Mouse (Mus musculus) right cerebral cortex, postnatal 25 days (tissue): ENCODE results near the gene Fastkd5.
"Not testable (repeated sequence)": the region's sequence is repeated elsewhere in the genome, so short reads cannot be mapped to it uniquely, and the experiment has no call there.

ENCODE experiments used
- DNase-seq: peaks from one replicate; pipeline ENCODE4 v3.0.0; 2022

Gene Fastkd5

DNA sequence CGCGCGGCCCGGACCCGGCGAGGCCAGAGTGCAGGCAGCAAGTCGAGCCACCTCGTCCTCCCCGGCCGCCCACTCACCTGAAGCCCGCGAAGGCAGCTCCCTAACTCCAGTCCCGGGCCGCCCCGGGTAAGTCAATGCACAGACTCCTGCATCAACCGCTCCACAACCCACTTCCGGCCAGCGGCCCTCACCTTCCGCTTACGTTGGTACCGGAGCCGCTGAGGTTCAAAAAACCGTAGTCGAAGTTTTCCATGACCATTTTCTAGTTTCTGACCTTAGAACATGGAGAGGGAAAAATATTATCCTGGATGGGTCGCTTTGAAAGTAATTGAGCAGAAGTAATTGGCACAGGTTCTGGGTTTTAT, at the start of gene Fastkd5, which contains the start of gene Ubox5:
Gene Fastkd5 (minus strand): TSS at position 189 of the 365 bp plus-strand sequence.
Gene Ubox5 (minus strand): TSS at position 200 of the 365 bp plus-strand sequence.
- peak; percentile 87 for DNase-seq

DNA sequence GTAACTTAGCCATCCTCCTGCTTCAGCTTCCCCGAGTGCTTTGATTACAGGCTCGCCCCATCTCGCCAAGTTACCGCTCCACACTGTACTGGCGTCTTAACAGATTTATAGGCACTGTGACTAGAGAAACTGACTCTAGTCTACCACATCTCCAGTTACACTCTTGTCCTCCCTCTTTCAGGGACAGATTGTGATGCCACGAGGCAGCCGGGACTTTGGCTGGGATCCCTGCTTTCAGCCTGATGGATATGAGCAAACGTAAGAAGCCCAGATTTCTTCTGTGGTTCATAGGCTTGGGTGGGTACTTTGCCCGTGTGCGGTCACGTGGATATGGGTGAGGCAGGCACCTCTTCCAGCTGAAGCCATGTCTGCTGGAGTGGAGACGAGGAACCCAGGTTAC, 49.3 kb upstream of the Fastkd5 start:
- DNase-seq: no peak

DNA sequence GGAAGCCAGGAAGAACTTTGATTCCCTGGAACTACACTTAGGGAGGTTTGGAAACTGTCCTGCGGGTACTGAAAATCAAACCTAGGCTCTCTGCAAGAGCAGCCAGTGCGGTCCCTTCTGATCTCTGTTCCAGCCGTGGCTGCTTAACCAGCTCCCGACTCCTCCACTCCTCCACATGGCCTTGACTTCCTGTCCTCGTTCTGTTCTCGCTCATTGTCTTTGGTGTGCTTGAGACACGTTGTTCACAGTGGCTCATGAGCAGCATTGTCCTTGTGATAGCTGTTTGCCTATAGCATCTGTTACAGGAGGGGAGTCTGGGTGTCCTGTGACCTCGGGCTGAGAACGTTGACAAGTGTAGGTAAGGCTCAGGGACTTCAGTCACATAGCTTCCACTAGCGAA, 47.4 kb upstream of the Fastkd5 start:
- DNase-seq: no peak

DNA sequence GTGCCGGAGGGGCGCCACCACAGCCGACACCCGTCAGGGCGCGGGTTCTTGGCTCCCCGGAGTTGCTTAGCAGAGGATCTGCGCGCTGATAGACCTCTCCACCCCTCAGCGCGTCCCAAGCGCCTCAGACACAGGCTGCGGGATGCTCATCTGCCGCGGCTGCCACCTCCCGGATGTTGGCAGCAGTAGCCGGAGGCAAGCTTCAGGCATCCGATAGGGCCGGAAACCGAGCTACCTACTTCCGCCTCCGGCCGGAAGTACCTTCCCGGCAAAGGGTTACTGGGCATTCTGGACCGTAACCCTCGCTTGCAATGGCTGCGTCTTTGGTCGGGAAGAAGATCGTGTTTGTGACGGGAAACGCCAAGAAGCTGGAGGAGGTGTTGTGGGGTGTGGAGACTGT, 37.7 kb upstream of the Fastkd5 start, which contains the start of gene Itpa:
Gene Itpa (plus strand): TSS at position 52 of the 400 bp plus-strand sequence.
- DNase-seq: peak; percentile 91

- peak; percentile 95 for DNase-seq
Observed at GRCm38 (mm10) chr2:130664102-130664701, 34.4 kb upstream of the Fastkd5 start, which contains the start of gene Ddrgk1. TSS of gene Ddrgk1 (minus strand) at chr2:130664659.

DNA sequence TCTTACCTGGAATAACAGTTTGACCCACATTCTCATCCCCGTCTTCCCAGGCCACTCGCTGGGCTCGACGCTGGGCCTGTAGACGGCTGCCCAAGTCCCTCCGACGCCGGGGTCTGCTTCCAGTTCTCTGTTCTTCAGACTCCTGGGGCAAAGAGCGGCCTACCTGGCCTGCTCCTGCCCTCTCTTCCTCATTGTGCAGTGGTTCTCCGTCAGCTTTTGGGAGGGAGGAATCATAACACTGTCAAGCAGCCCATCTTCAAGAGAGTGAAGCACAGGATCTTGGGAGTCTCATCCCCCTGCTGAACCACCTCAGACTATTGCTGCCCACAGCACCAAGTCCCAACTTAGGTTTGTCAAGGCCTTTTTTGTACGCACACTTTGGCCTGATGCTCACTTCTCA, 33.5 kb upstream of the Fastkd5 start:
- no peak for DNase-seq

DNA sequence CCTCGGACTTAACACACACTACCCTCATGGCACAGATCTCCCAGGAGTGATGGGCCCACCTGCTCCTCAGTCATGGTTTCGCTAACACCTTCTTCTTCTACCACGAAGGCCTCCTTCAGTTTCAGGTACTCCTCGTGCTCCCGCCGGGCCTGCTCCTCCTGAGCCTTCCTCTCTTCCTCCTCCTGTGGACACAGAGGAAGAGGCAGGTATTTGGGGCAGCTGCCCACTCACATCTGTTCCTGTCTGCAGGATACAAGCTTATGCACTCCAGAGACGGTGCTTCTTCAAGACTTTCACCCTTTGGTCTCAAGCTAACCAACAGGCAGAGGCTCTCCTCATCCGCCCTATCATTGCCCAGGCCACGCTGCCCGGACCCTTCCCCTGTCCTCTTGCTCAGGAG, 28.7 kb upstream of the Fastkd5 start:
- peak; percentile 42 for DNase-seq

- peak; percentile 89 for DNase-seq
Observed at GRCm38 (mm10) chr2:130657541-130657940, 27.7 kb upstream of the Fastkd5 start.

- peak; percentile 69 for DNase-seq
Observed at GRCm38 (mm10) chr2:130656536-130656935, 26.7 kb upstream of the Fastkd5 start.

DNA sequence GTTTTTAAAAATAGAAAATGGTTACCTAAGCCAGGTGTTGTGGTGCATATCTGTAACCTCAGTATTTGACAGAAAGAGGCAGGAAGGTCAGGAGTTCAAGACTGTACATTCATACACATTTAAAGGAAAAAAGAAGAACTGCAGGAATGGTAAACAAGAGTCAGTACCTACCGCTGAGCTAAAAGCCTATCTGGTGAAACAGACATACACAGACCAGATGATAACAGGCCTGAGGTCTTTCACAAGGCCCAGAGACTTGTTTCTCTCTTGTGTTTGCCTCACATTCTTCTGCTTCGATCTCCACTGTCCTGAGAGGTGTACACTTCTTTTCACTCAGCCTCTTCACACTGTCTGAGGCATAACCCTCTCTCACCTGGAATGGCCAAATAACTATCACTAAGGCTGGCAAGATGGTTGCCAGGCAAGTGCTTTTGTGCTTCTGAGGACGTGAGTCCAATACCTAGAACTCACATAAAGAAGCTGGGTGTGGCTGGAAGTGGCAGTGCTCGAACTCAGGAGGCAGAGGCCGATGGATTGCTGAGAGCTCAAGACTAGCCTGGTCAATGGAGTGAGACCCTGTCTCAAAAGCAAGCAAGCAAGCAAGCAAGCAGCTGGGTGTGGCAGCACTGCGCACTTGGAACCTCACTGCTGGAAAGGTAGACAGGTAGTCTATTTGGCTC, 26.0 kb upstream of the Fastkd5 start:
- DNase-seq: no peak

DNA sequence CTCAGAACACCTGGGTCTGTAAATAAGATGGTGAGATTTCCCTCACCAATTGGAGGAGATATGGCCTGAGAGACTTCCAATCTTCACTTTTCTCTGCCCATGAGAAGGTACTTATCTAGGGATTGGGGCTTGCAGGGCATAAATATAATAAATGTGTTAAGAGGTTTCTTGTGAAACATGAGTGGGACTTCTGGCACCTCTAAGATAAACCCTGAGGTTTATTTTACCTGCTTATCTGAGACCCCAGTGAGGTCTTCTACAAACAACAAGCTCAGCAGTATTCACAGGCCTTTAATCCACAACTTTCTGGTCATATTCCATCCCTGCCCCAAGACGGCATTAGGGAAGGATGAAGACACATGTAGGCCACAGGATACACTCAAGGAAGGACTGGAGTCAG, 23.9 kb upstream of the Fastkd5 start:
- no peak for DNase-seq

- no peak for DNase-seq
Observed at GRCm38 (mm10) chr2:130653303-130653702, 23.5 kb upstream of the Fastkd5 start.

- DNase-seq: not testable (repeated sequence)
Observed at GRCm38 (mm10) chr2:130649028-130649427, 19.2 kb upstream of the Fastkd5 start.

DNA sequence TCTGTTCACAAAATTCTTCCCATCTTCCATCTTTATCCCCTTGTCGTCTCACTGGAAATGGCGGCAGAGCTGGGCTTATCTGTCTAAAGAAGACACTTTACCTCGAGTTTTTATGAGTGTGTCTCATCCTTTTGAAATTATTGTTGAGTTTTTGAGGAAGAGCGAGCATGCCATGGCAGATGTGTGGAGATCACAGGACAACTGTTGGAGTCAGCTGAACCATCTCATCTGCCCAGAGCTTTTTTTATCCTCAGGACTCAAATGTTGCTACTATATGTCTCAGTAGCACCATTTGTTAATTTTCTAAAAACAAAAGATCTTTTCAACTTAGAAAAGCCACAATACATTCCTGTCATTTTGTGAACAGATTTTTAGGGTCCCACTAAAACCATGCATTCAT, 15.4 kb upstream of the Fastkd5 start:
- DNase-seq: no peak

DNA sequence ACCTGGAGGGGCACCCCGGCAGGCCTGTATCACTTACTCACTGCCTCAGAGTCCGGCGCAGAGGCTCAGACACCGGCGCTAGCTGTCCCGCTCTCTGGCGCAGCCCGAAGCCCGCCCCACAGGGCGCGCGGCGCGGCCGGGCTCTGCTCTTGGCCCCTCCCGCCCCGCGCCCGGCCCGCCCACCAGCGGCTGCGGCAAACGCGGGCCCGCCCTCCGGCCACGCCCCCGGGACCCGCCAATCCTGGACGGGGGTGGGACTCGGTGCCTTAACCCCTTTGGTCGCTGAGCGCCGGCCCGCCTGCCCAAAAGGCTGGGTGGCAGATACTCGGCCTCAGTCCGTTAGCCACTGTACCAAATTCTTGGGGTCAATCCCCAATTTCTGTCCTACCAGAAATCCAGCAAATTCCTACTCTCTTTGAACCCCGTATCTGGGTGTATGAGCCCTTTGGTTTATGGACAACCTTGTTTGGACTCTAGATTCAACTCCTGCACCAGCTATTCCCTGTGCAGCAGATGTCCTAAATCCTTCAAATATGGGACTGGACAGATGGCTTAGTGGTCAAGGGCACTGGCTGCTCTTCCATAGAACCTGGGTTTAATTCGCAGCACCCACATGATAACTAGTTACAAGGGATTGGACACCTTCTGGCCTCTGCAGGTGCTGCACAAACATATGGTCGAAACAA, 13.0 kb upstream of the Fastkd5 start, which contains the start of gene Lzts3:
Gene Lzts3 (minus strand): TSS at position 120 of the 686 bp plus-strand sequence.
- DNase-seq: peak; percentile 95

DNA sequence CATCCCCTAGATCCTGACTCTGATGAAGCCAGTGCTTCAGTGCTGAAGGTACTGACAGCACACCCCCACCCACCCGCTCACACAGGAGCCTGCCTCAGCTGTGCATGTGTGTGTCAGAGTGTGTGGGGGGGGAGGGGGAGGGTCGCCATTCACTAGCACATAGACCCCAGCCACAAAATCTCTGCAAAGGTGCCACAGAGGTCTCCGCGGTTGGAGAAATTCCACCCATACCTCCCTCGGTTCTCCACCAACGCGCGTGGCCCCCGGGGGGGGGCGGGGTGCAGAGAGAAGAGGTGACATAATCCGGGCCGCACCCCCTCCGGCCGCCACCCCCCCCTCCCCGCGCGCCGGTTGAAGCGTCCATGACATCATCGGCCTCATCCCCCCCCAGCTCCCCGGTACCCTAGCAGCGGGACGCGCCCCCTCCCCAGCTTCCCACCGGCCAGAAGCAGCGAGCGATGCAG, 12.4 kb upstream of the Fastkd5 start:
- no peak for DNase-seq

DNA sequence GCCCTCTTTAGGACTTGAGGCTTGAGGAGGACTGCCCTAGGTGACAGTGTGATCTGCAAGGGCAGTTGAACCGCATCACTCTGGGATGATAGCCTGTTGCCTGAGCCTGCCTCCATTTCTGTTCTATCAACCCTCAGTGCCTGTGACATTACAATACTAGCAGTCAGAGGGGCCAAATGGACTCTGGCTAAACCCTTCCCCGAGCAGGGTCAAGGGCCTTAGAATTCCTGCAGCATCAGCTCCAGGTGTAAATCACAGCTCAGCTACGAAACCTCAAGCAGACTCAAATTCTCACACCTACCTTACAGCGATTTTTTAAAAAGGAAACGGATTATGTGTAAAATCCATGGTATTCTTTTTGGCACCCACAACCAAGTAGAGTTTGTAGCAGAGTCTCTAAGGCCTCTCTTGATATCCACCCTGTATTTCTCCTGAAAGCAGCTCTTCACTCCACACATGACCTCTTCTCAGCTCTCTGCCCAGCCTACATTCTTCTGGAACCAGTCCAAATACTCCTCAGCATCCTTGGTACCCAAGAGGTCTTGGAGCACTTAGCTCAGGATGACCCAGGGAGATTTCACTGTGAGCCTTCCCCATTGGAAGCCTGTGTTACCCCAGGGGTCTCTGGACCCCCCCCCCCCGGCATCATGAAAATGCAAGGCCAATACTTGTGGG, 11.7 kb upstream of the Fastkd5 start:
- no peak for DNase-seq

DNA sequence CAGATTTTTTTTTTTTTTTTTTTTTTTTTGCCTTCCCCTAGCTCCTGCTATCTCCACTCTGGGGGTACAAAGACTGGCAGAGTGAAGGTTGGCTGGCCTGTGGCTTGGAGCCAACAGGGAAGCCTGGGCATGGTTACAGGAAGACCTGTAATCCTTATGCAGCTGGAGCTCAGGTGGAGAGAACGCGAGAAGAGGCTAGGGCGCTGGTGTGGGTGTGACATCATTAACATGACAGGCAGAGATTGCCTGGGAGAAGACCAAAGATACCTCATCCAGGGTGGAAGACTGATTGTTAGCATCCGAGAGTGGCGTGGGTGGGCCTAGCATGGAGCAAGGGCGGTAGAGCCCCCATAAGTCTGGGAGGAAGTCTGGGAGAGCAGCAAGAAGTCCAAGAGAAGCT, 9.4 kb upstream of the Fastkd5 start:
- no peak for DNase-seq

GRCm38 (mm10) chr2:130638101-130638611, 8.3 kb upstream of the Fastkd5 start:
- no peak for DNase-seq

DNA sequence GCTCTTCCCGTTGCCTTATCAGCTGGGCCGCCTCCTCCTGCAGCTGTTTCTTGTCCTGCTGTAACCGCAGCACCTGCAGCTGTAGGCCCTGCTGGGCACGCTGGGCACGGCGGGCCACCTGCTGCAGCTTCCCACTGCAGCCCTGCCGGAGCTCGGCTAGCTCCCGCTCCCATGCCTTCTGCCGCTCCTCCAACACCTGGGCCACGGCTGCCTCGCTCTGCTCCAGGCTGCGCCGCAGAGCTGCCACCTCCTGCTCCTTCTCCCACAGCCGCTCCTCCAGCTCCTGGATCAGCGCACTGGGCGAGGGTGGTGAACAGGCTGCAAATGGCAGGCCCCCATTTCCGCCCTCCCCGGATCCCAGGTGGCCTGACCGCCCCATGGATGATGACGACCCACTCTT, 6.0 kb upstream of the Fastkd5 start:
- peak; percentile 52 for DNase-seq

- no peak for DNase-seq
Observed at GRCm38 (mm10) chr2:130634739-130635411, 5.0 kb upstream of the Fastkd5 start.

DNA sequence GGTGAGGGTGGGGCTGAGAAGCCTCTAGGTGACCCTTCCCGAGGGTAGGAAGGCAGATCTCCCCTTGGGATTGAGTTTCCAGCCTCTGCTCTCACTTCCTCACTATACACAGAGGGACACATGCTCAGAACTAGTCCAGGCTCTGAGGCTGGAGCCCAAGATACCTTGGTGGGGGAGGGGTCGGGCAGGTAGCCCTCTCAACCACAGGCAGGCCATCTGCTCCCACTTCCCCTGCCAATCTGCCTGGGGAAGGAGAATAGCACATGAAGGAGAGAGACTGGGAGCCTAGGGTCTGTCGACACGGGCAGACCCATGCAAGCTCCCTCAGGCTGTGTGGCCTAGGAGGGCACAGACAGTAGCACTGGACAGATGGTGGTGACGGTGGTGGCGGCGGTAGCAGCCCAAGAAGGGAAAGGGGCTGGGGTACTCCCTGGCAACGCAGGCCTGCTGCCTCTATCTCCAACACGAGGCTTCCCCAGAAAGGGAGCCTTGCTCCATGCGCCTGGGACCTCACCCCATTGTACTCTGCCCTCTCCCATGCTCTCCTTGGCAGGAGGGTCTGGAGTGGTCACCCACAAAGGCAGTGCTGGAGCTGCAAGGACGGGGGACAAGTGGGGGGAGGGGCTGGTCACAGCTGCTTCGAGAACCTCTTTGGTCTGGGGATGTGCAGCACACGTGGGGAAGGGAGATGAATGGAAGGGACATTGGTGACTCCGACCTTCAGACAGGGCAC, 4.3 kb upstream of the Fastkd5 start:
- DNase-seq: no peak
